Mouse (Mus musculus): ENCODE data around the gene Srp54c. TPM values are rescaled to one million over a fixed set of nuclear protein-coding genes. Genes with fewer than 3 reads are reported as not detected.
"Not testable (repeated sequence)": the region's sequence is repeated elsewhere in the genome, so short reads cannot be mapped to it uniquely, and the experiment has no call there.

Gene Srp54c
- polyA plus RNA-seq, 1 experiment from 2014 or later = 65.5 TPM

DNA sequence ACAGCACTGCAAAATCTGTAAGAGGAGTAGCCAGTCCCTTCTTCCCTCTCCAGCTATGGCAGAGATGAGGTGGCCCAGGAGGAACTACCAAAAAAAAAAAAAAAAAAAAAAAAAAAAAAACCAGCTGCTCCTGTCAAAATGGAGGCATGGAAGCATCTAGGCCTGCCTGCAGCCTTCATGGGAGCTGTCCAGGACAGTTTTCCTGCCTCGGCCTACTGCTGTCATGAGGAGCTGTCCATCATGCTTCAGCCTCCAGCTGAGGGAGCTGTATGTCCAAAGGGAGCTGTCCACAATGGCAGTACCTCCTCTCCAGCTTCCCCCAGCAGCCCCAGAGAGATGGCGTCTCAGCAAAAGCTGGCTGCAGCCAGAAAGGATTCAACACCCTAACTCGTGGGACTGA is 42.3 kb downstream of the Srp54c start:
- WGBS = 64% methylated on average over 3 of the region's 3 CpGs
- Histone ChIP-seq H3K36me3 (ENCODE audit: insufficient read depth) (no peaks in the 10 kb centered on the region), H3K27ac (ENCODE audit: low read depth) (no peak overlapping the region), H3K4me3 (ENCODE audit: low read depth, low read length) (no peak overlapping the region), H3K4me1 (ENCODE audit: insufficient read depth) (no peaks in the 10 kb centered on the region), H3K9me3 (ENCODE audit: low read depth, low read length) (no peaks in the 10 kb centered on the region), H3K4me2 (no peak overlapping the region), H3K9ac (no peak overlapping the region), H3K27me3 (ENCODE audit: insufficient read depth, low read length) (no peaks in the 10 kb centered on the region)
- TF ChIP-seq CTCF (IDR thresholded peaks at IDR 0.05; ENCODE audit: low read depth) = no peak
- ATAC-seq (ENCODE audit: insufficient read depth) = no peak
- peak; percentile 22 for DNase-seq

DNA sequence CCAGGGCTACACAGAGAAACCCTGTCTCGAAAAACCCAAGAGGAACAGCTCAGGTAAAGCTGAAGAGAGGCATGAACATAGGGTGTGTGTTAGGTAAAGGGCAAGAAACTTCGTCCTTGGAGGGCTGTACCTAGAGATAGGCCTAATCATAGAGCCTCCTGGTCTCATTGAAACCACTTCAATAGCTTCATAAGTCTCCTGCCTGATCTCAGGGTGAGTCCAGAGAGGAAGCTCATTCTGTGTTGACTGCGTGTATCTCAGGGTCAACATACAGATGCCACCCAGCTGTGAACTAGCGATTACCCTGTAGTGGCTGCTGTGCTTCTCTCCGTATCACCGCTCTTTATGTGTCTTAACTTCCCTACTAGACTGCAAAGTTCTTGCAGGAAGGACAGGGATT is 47.6 kb downstream of the Srp54c start:
- ATAC-seq (ENCODE audit: insufficient read depth); DNase-seq; H3K27me3 ChIP-seq (ENCODE audit: insufficient read depth, low read length); H3K9ac ChIP-seq; H3K9me3 ChIP-seq (ENCODE audit: low read depth, low read length); H3K36me3 ChIP-seq (ENCODE audit: insufficient read depth); H3K4me3 ChIP-seq (ENCODE audit: low read depth, low read length); H3K4me2 ChIP-seq; H3K27ac ChIP-seq (ENCODE audit: low read depth); H3K4me1 ChIP-seq (ENCODE audit: insufficient read depth): not testable (repeated sequence)
- 91% methylated on average over 3 of the region's 6 CpGs for WGBS

GRCm38 (mm10) chr12:55298112-55298511 is 68.1 kb downstream of the Srp54c start:
- H3K4me3 ChIP-seq (ENCODE audit: low read depth, low read length) = no peak overlapping the region
- H3K36me3 ChIP-seq (ENCODE audit: insufficient read depth) = peaks cover 39% of the 10 kb centered on the region
- ATAC-seq (ENCODE audit: insufficient read depth) (no peak), DNase-seq (no peak)
- H3K9me3 ChIP-seq (ENCODE audit: low read depth, low read length) = no peaks in the 10 kb centered on the region
- H3K27ac ChIP-seq (ENCODE audit: low read depth) = no peak overlapping the region
- no peak for TF ChIP-seq CTCF (IDR thresholded peaks at IDR 0.05; ENCODE audit: low read depth)
- H3K4me1 ChIP-seq (ENCODE audit: insufficient read depth) = peaks cover 7% of the 10 kb centered on the region; the same call in 1 of the 2 replicates
- no peak overlapping the region for H3K4me2 ChIP-seq
- H3K9ac ChIP-seq = no peak overlapping the region
- no peaks in the 10 kb centered on the region for H3K27me3 ChIP-seq (ENCODE audit: insufficient read depth, low read length)
- 91% methylated on average over 9 of the region's 9 CpGs for WGBS

- H3K4me1 ChIP-seq (ENCODE audit: insufficient read depth) = peaks cover 7% of the 10 kb centered on the region; the same call in 1 of the 2 replicates
- no peak within 1 kb of the TSS for H3K9ac ChIP-seq
- H3K36me3 ChIP-seq (ENCODE audit: insufficient read depth) = peaks cover 32% of the 10 kb centered on the region
- ATAC-seq (ENCODE audit: insufficient read depth) (no peak), DNase-seq (no peak)
- H3K9me3 ChIP-seq (ENCODE audit: low read depth, low read length) = no peaks in the 10 kb centered on the region
- TF ChIP-seq CTCF (IDR thresholded peaks at IDR 0.05; ENCODE audit: low read depth) = no peak
- 82% methylated on average over 5 of the region's 5 CpGs for WGBS
- H3K27me3 ChIP-seq (ENCODE audit: insufficient read depth, low read length) = no peaks in the 10 kb centered on the region
- H3K4me2 ChIP-seq = no peak within 1 kb of the TSS
- no peak within 1 kb of the TSS for H3K27ac ChIP-seq (ENCODE audit: low read depth)
- H3K4me3 ChIP-seq (ENCODE audit: low read depth, low read length) = no peak within 1 kb of the TSS
Observed at GRCm38 (mm10) chr12:55299336-55299735, 69.4 kb downstream of the Srp54c start, which contains the start of gene 1110008L16Rik. 1110008L16Rik (plus strand) TSS chr12:55299577.

- DNase-seq = no peak
- Histone ChIP-seq H3K9me3 (ENCODE audit: low read depth, low read length) (no peaks in the 10 kb centered on the region), H3K27ac (ENCODE audit: low read depth) (no peak overlapping the region), H3K36me3 (ENCODE audit: insufficient read depth) (peaks cover 21% of the 10 kb centered on the region), H3K4me3 (ENCODE audit: low read depth, low read length) (peak overlapping the region; percentile 48; the same call in 1 of the 2 replicates), H3K27me3 (ENCODE audit: insufficient read depth, low read length) (no peaks in the 10 kb centered on the region), H3K4me1 (ENCODE audit: insufficient read depth) (peaks cover 7% of the 10 kb centered on the region; the same call in 1 of the 2 replicates), H3K9ac (no peak overlapping the region), H3K4me2 (peak overlapping the region; percentile 65)
- TF ChIP-seq CTCF (IDR thresholded peaks at IDR 0.05; ENCODE audit: low read depth) = no peak
- 77% methylated on average over 3 of the region's 3 CpGs for WGBS
- no peak for ATAC-seq (ENCODE audit: insufficient read depth)
Observed at GRCm38 (mm10) chr12:55300820-55301351, 70.9 kb downstream of the Srp54c start.

DNA sequence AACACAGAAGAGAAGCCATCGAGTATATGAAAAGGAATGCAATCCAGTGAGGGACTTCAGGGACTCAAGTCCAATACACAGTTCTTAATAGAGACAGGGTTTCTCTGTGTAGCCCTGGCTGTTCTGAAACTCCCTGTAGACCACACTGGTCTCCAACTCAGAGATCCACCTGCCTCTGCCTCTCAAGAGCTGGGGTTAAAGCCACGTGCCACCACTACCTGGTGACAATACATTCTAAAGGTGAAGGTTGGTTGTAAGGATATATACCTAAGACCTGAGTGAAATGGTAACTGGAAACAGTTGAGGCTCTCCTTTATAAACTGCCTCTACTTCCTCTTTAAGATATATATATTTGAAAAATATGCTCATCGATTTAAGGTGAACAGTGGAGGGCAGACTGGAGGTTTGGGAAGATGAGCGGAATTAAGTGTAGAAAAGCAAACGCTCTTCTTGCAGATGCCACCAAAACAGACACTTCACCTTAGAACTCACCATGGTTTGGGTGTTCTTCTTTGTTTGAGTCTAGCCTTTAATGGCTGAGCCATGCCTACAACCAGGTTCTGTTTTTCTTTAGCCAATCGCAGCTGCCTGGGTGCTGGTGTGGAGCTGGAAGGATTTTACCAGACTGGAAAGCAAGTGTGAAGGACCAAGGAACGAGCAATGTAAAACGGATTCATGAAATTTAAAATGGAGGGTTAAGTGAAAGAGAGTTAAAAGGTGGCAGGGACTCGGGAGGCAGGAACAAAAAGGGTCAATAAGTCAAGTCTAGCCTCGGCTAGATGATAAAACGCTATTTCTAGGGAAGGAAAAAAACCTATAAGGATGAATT is 71.7 kb downstream of the Srp54c start:
- no peak for TF ChIP-seq CTCF (IDR thresholded peaks at IDR 0.05; ENCODE audit: low read depth)
- 0 out of 2 replicates have a peak, but pooled peaks have one; percentile 4 for ATAC-seq (ENCODE audit: insufficient read depth)
- H3K9ac ChIP-seq = peak overlapping the region; percentile 49
- peak overlapping the region; percentile 85 for H3K27ac ChIP-seq (ENCODE audit: low read depth)
- H3K4me3 ChIP-seq (ENCODE audit: low read depth, low read length) = peak overlapping the region; percentile 48
- peak; percentile 42 for DNase-seq
- WGBS = 38% methylated on average over 11 of the region's 11 CpGs
- peaks cover 7% of the 10 kb centered on the region; the same call in 1 of the 2 replicates for H3K4me1 ChIP-seq (ENCODE audit: insufficient read depth)
- H3K27me3 ChIP-seq (ENCODE audit: insufficient read depth, low read length) = no peaks in the 10 kb centered on the region
- peak overlapping the region; percentile 65 for H3K4me2 ChIP-seq
- H3K9me3 ChIP-seq (ENCODE audit: low read depth, low read length) = no peaks in the 10 kb centered on the region
- peaks cover 21% of the 10 kb centered on the region for H3K36me3 ChIP-seq (ENCODE audit: insufficient read depth)

All from lung, embryonic 14.5 days (tissue).